Mouse (Mus musculus) lung, adult 2 months (tissue): ENCODE measurements around the gene Thumpd3.

ENCODE experiments used
- CTCF ChIP-seq: fragments of 200-500 bp; IDR thresholded peaks from 2 replicates; pipeline ENCODE4 v1.5.1; 2011; ENCODE audit warnings: mild to moderate bottlenecking, low read length, control low read depth; ENCODE audit not compliant: insufficient read depth
- POLR2A ChIP-seq: fragments of 200-500 bp; IDR thresholded peaks from 2 replicates; pipeline ENCODE4 v1.6.1; 2011; ENCODE audit warnings: low read depth, mild to moderate bottlenecking, control low read depth, low read length, borderline replicate concordance; ENCODE audit errors: extremely low read depth

- TF ChIP-seq CTCF (peak; percentile 40; the same call in 1 of the 2 replicates), POLR2A (peak; percentile 89)
Measured at GRCm38 (mm10) chr6:113076012-113076685, 30.1 kb downstream of the Thumpd3 start.
